Mouse (Mus musculus) liver, adult 2 months (tissue): ENCODE measurements at regions not wholly inside any gene's neighbourhood (a gene's known extent, or its start where the extent isn't known, plus 50 kb on each side); places are given as distances from the start of the nearest gene placed in this dataset.

Source experiments
- CTCF ChIP-seq: fragments of 200-500 bp; IDR thresholded peaks from 2 replicates; pipeline ENCODE4 v1.5.1; 2011; ENCODE audit warnings: low read depth, low read length, control low read depth
- POLR2A ChIP-seq: fragments of 200-500 bp; IDR thresholded peaks from 2 replicates; pipeline ENCODE4 v1.6.1; 2011; ENCODE audit warnings: low read length, control low read depth; ENCODE audit not compliant: insufficient read depth; ENCODE audit errors: extremely low read depth

GRCm38 (mm10) chr13:25617578-25617977, 347.3 kb upstream of the Nrsn1 start:
- no peak for TF ChIP-seq CTCF
- TF ChIP-seq POLR2A: no peak
